Mouse (Mus musculus) embryonic facial prominence, embryonic 13.5 days (tissue): ENCODE data around the gene Eef1b2. TPM values are rescaled to one million over a fixed set of nuclear protein-coding genes. Genes with fewer than 3 reads are reported as not detected.
"Not testable (repeated sequence)": the region's sequence is repeated elsewhere in the genome, so short reads cannot be mapped to it uniquely, and the experiment has no call there.

Source experiments
- ATAC-seq: fragments of 200-750 bp; cut with Nextera tagmentation; 2 replicates; pipeline ENCODE4 v1.8.0; 2017; ENCODE audit warnings: low read depth; ENCODE audit not compliant: insufficient number of reproducible peaks, insufficient read depth, low FRiP score, low TSS enrichment
- H3K27ac ChIP-seq: fragments of 300-500 bp; sonication (generic); 2 replicates; pipeline ENCODE4 v1.5.1; 2015; ENCODE audit warnings: moderate library complexity, mild to moderate bottlenecking, inconsistent platforms
- H3K27me3 ChIP-seq: fragments of 300-500 bp; sonication (generic); 2 replicates; pipeline ENCODE4 v1.6.1; 2015; ENCODE audit warnings: mild to moderate bottlenecking, inconsistent platforms
- H3K36me3 ChIP-seq: fragments of 300-500 bp; sonication (generic); 2 replicates; pipeline ENCODE4 v1.6.1; 2015; ENCODE audit warnings: mild to moderate bottlenecking, inconsistent platforms
- H3K4me1 ChIP-seq: fragments of 300-500 bp; sonication (generic); 2 replicates; pipeline ENCODE4 v1.6.1; 2015; ENCODE audit warnings: inconsistent platforms
- H3K4me2 ChIP-seq: fragments of 300-500 bp; sonication (generic); 2 replicates; pipeline ENCODE4 v1.6.1; 2015; ENCODE audit warnings: moderate library complexity, mild to moderate bottlenecking, inconsistent platforms
- H3K4me3 ChIP-seq: fragments of 300-500 bp; sonication (generic); 2 replicates; pipeline ENCODE4 v1.5.1; 2015; ENCODE audit warnings: mild to moderate bottlenecking, inconsistent platforms
- H3K9ac ChIP-seq: fragments of 300-500 bp; sonication (generic); 2 replicates; pipeline ENCODE4 v1.6.1; 2015; ENCODE audit warnings: mild to moderate bottlenecking, inconsistent platforms
- H3K9me3 ChIP-seq: fragments of 300-500 bp; sonication (generic); 2 replicates; pipeline ENCODE4 v1.6.1; 2016; ENCODE audit warnings: inconsistent platforms
- WGBS: fragments of 180-500 bp; shearing (Covaris S2); methylation state at CpG from one replicate; pipeline ENCODE4 v1.1.7; 2015; ENCODE audit warnings: mixed read lengths; 5-methylcytosine and 5-hydroxymethylcytosine counted together
- polyA plus RNA-seq: library from polyadenylated mRNA; unstranded; fragments of >200 nt; fragmentation: Nextera tagmentation; extraction: Ambion mirVana; gene quantifications from 2 replicates; pipeline ENCODE4 v1.2.1, GENCODE M21; 2015

The Eef1b2 gene
- polyA plus RNA-seq = 645 and 705 TPM in 2 replicates

GRCm38 (mm10) chr1:63176604-63177421, at the start of gene Eef1b2, which contains the start of gene Ndufs1:
TSS of gene Eef1b2 (plus strand) at chr1:63176825.
TSS of gene Ndufs1 (minus strand) at chr1:63176833.
- H3K27me3 ChIP-seq = no peaks in the 10 kb centered on the region
- peak; percentile 88 for ATAC-seq
- H3K4me2 ChIP-seq = peak within 1 kb of the TSS; percentile 77
- WGBS = under 1% methylated on average over 71 of the region's 72 CpGs
- peak within 1 kb of the TSS; percentile 97 for H3K9ac ChIP-seq
- H3K36me3 ChIP-seq = peaks cover 33% of the 10 kb centered on the region
- no peaks in the 10 kb centered on the region for H3K9me3 ChIP-seq
- peak within 1 kb of the TSS; percentile 94 for H3K4me3 ChIP-seq
- peaks cover 24% of the 10 kb centered on the region for H3K4me1 ChIP-seq
- peak within 1 kb of the TSS; percentile 93 for H3K27ac ChIP-seq

GRCm38 (mm10) chr1:63129273-63129672, 47.4 kb upstream of the Eef1b2 start:
- peak overlapping the region; percentile 57 for H3K4me2 ChIP-seq
- no peaks in the 10 kb centered on the region for H3K27me3 ChIP-seq
- no peak overlapping the region for H3K9ac ChIP-seq
- peaks cover 6% of the 10 kb centered on the region for H3K4me1 ChIP-seq
- H3K9me3 ChIP-seq = no peaks in the 10 kb centered on the region
- ATAC-seq = no peak
- peaks cover 15% of the 10 kb centered on the region for H3K36me3 ChIP-seq
- H3K4me3 ChIP-seq = 0 out of 2 replicates have a peak overlapping the region, but pooled peaks have one; percentile 30
- H3K27ac ChIP-seq = no peak overlapping the region
- WGBS = 62% methylated on average over 3 of the region's 3 CpGs

DNA sequence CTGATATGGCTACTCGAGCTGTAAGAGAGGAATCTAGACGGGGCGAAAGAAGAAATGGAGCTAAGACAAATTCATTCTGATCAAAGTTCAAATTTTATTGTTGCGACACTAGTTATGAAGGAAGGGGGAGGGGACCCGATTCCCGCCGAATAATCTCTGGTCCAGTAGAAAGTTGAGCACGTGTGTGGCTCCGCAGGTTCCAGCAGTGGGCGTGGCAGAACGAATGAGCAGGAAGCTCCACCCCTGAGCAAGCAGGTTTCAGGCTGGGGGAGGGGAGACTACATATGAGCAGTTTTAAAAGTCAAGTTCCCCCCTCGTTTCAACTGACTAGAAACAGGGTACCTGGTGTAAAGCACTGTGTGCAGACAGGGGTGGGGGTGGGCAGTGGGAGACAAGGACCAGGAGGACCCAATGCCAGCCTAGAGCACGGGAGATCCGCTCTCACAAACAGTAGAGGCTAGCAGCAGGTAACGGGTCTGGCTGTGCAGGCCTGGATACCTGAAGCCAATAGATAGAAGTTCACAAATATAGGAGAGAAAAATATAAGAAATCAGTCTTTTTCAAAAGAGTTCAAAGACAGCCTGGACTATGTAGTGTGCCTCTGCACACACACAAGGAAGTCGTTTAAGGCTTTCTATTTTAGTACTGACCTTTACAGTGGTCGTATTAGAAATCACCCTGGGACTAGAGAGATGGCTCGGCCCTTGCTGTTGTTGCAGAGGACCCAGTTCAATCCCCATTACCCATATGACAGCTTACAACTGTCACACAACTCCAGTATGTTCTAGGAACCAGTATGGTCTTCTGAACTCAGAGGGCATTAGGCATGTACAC, 46.6 kb upstream of the Eef1b2 start:
- H3K27ac ChIP-seq = peak overlapping the region; percentile 48; the same call in 1 of the 2 replicates
- H3K36me3 ChIP-seq = peaks cover 14% of the 10 kb centered on the region
- 16% methylated on average over 18 of the region's 18 CpGs for WGBS
- no peak for ATAC-seq
- H3K9me3 ChIP-seq = no peaks in the 10 kb centered on the region
- H3K4me3 ChIP-seq = peak overlapping the region; percentile 30
- H3K4me2 ChIP-seq = peak overlapping the region; percentile 57
- peak overlapping the region; percentile 61 for H3K9ac ChIP-seq
- peaks cover 6% of the 10 kb centered on the region for H3K4me1 ChIP-seq
- no peaks in the 10 kb centered on the region for H3K27me3 ChIP-seq

DNA sequence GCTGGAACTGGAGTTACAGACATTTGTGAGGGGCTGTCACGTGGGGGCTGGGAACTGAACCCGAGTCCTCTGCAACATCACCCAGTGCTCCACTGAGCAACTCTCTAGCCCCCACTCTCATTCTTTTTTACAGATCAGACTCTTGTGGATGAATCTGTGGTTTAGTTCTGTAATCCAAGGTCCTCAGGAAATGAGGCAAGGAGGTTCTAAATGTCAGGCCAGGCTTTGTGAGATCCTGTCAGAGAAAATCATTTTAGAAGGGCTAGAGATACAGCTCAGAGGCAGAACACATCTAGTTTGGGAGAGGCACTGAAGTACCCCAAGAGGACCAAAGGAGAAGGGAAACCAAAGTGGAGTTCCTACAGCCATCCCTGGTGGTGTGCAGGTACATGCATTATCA, 45.7 kb upstream of the Eef1b2 start:
- H3K4me3 ChIP-seq = no peak overlapping the region
- H3K9me3 ChIP-seq = no peaks in the 10 kb centered on the region
- WGBS = 87% methylated on average over 2 of the region's 2 CpGs
- H3K27ac ChIP-seq = no peak overlapping the region
- no peak overlapping the region for H3K4me2 ChIP-seq
- no peak for ATAC-seq
- no peaks in the 10 kb centered on the region for H3K27me3 ChIP-seq
- H3K9ac ChIP-seq = no peak overlapping the region
- 0 out of 2 replicates have a peak, but pooled peaks cover 7% of the 10 kb centered on the region for H3K36me3 ChIP-seq
- peaks cover 6% of the 10 kb centered on the region for H3K4me1 ChIP-seq

GRCm38 (mm10) chr1:63131766-63132165, 44.9 kb upstream of the Eef1b2 start:
- Histone ChIP-seq H3K4me3 (no peak overlapping the region), H3K9ac (no peak overlapping the region), H3K27me3 (no peaks in the 10 kb centered on the region), H3K9me3 (no peaks in the 10 kb centered on the region), H3K27ac (no peak overlapping the region), H3K4me2 (no peak overlapping the region), H3K36me3 (0 out of 2 replicates have a peak, but pooled peaks cover 3% of the 10 kb centered on the region), H3K4me1 (peaks cover 6% of the 10 kb centered on the region)
- WGBS = 92% methylated on average over 11 of the region's 11 CpGs
- no peak for ATAC-seq

GRCm38 (mm10) chr1:63134530-63134929, 42.1 kb upstream of the Eef1b2 start:
- H3K9ac ChIP-seq = no peak overlapping the region
- peaks cover 11% of the 10 kb centered on the region for H3K36me3 ChIP-seq
- H3K4me3 ChIP-seq = no peak overlapping the region
- no peaks in the 10 kb centered on the region for H3K27me3 ChIP-seq
- H3K9me3 ChIP-seq = no peaks in the 10 kb centered on the region
- ATAC-seq = no peak
- WGBS = 74% methylated on average over 3 of the region's 3 CpGs
- no peak overlapping the region for H3K4me2 ChIP-seq
- no peak overlapping the region for H3K27ac ChIP-seq
- H3K4me1 ChIP-seq = peaks cover 6% of the 10 kb centered on the region

DNA sequence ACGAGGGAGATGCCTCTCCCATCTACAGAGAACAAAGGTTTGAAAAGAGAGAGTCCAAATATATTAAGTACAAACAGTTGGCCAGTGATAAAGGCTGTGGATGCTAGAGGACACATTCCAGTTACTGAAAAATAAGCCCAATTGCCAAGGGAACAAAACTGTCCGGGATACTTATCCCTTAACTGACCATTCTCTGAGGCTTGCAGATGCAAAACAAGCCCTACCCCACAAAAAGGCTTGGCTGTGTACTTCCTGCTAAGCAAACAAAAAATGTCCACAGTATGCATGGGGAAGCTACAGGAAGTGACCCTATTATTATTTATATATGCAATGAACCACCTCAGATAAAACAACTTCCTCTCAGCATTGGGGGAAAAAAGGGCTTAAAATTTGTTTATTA, 38.7 kb upstream of the Eef1b2 start:
- Histone ChIP-seq H3K4me1 (no peaks in the 10 kb centered on the region), H3K27ac (no peak overlapping the region), H3K36me3 (peaks cover 30% of the 10 kb centered on the region), H3K9me3 (no peaks in the 10 kb centered on the region), H3K4me3 (no peak overlapping the region), H3K4me2 (no peak overlapping the region), H3K9ac (no peak overlapping the region), H3K27me3 (no peaks in the 10 kb centered on the region)
- ATAC-seq = no peak
- WGBS = 79% methylated on average over 2 of the region's 2 CpGs

DNA sequence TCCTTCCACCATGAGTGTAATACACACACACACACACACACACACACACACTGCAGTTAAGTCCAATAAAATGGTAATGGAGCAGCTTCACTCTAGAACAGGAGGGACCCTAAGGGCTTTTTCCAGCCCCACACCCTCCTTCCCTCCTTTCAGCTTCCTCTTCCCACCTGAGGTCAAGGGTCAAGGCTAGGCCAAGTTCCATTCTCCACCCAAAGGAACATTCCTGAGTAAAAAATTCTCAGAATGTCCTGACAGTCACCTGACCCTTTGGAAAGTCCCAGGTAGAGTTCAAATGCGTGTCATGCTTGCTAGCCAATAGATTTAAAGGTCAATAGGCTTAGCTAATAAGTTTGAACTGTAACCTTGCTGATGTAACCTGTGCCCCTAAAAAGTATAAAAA, 38.0 kb upstream of the Eef1b2 start:
- not testable (repeated sequence) for H3K9ac ChIP-seq, H3K27me3 ChIP-seq, H3K4me3 ChIP-seq, H3K9me3 ChIP-seq, ATAC-seq, H3K27ac ChIP-seq, H3K4me1 ChIP-seq, H3K4me2 ChIP-seq
- peaks cover 34% of the 10 kb centered on the region for H3K36me3 ChIP-seq
- WGBS = 81% methylated on average over 1 of the region's 1 CpGs

DNA sequence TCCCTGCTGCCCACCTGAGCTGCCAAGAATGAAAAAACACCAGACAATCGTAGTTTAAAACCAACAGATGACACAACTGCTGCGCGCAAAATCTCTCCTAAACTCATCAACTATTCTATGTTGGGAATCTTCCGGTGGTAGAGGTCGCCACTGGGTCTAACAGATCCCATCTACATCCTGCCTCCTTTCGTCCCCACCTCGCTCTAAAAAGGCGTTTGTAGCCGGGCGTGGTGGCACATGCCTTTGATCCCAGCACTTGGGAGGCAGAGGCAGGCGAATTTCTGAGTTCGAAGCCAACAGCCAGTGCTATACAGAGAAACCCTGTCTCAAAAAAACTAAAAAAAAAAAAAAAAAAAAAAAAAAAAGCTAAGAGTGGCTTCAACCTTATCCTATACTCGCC, 36.4 kb upstream of the Eef1b2 start:
- Histone ChIP-seq H3K9me3 (no peaks in the 10 kb centered on the region), H3K27me3 (no peaks in the 10 kb centered on the region), H3K27ac (no peak overlapping the region), H3K9ac (no peak overlapping the region), H3K4me1 (no peaks in the 10 kb centered on the region), H3K4me3 (no peak overlapping the region), H3K36me3 (peaks cover 51% of the 10 kb centered on the region), H3K4me2 (no peak overlapping the region)
- WGBS = 98% methylated on average over 13 of the region's 13 CpGs
- no peak for ATAC-seq

GRCm38 (mm10) chr1:63168638-63169037, 8.0 kb upstream of the Eef1b2 start:
- 79% methylated on average over 2 of the region's 2 CpGs for WGBS
- Histone ChIP-seq H3K4me3 (no peak overlapping the region), H3K4me2 (no peak overlapping the region), H3K4me1 (no peaks in the 10 kb centered on the region), H3K27me3 (no peaks in the 10 kb centered on the region), H3K9me3 (no peaks in the 10 kb centered on the region), H3K9ac (no peak overlapping the region), H3K27ac (no peak overlapping the region), H3K36me3 (peaks cover 67% of the 10 kb centered on the region)
- no peak for ATAC-seq

- Histone ChIP-seq H3K27me3 (no peaks in the 10 kb centered on the region), H3K4me2 (peak overlapping the region; percentile 77), H3K9ac (peak overlapping the region; percentile 97), H3K27ac (peak overlapping the region; percentile 93), H3K4me3 (peak overlapping the region; percentile 94), H3K9me3 (no peaks in the 10 kb centered on the region), H3K36me3 (peaks cover 40% of the 10 kb centered on the region), H3K4me1 (peaks cover 24% of the 10 kb centered on the region)
- 11% methylated on average over 11 of the region's 11 CpGs for WGBS
- ATAC-seq = no peak
These were observed 772 bp upstream of the Eef1b2 start for GRCm38 (mm10) chr1:63175853-63176252.
